Mouse (Mus musculus) thymus, adult 2 months (tissue): Measurements from ENCODE around the gene Cacna1c. TPM values are rescaled to one million over a fixed set of nuclear protein-coding genes. Genes with fewer than 3 reads are reported as not detected.

Source experiments
- DNase-seq: peaks from one replicate; pipeline ENCODE4 v3.0.0; 2021
- H3K27ac ChIP-seq: fragments of 200-500 bp; 2 replicates; pipeline ENCODE4 v1.5.1; 2012; ENCODE audit warnings: low read length, control low read depth; ENCODE audit not compliant: control insufficient read depth, insufficient read depth
- H3K27me3 ChIP-seq: fragments of 200-500 bp; 2 replicates; pipeline ENCODE4 v1.6.1; 2012; ENCODE audit warnings: mild to moderate bottlenecking, low read length, moderate library complexity, mixed read lengths; ENCODE audit not compliant: control insufficient read depth, insufficient read depth
- H3K36me3 ChIP-seq: fragments of 200-500 bp; 2 replicates; pipeline ENCODE4 v1.6.1; 2012; ENCODE audit warnings: mild to moderate bottlenecking, low read length, moderate library complexity; ENCODE audit not compliant: control insufficient read depth, insufficient read depth
- H3K4me1 ChIP-seq: fragments of 200-500 bp; replicated peaks from 2 replicates; pipeline ENCODE4 v1.6.1; 2012; ENCODE audit warnings: low read length; ENCODE audit not compliant: control insufficient read depth, insufficient read depth
- H3K4me3 ChIP-seq: fragments of 200-500 bp; 2 replicates; pipeline ENCODE4 v1.5.1; 2012; ENCODE audit warnings: mild to moderate bottlenecking, low read length, control low read depth, moderate library complexity; ENCODE audit not compliant: control insufficient read depth, insufficient read depth
- CTCF ChIP-seq: fragments of 200-500 bp; IDR thresholded peaks from 2 replicates; pipeline ENCODE4 v1.5.1; 2012; ENCODE audit warnings: mild to moderate bottlenecking, control low read depth, low read length, moderate library complexity, borderline replicate concordance; ENCODE audit not compliant: control insufficient read depth, poor library complexity, insufficient read depth; ENCODE audit errors: extremely low read depth
- POLR2A ChIP-seq: fragments of 200-500 bp; IDR thresholded peaks from 2 replicates; pipeline ENCODE4 v1.6.1; 2012; ENCODE audit warnings: mild to moderate bottlenecking, low read length, control low read depth, moderate library complexity; ENCODE audit not compliant: control insufficient read depth, poor library complexity, insufficient read depth; ENCODE audit errors: extremely low read depth
- WGBS: fragments of 180-500 bp; shearing (Covaris S2); methylation state at CpG from one replicate; pipeline ENCODE4 v1.1.7; 2018; 5-methylcytosine and 5-hydroxymethylcytosine counted together
- polyA plus RNA-seq: library from polyadenylated mRNA; depleted of rRNA; stranded (reverse); fragments of >200 nt; gene quantifications from 2 replicates; pipeline ENCODE4 v1.2.3, GENCODE M21; 2012

The Cacna1c gene
- polyA plus RNA-seq, 1 experiment, result 4.8 TPM

DNA sequence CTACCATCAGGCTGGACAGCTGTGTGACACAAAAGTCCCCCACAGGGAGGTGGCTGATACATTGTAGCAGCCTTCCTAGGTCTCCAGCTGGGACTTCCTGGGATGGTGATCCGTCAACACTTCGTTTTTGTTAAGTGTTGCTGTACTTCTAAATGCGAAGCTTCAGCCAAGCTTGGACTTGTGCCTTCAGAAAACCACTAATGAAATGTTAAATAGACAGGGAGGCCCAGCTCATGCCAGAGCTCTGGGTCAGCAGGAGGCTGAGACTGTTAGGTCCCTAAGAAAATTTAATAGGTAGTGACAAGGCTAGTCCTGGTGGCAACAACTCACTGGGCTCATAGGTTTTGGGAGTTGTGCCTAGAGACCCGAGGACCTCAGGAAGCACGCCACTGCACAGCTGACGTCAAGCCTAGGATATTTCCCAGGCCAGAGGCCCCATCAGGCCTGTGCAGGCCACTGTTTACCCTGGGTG, 370.8 kb downstream of the Cacna1c start:
- TF ChIP-seq POLR2A (no peak), CTCF (no peak)
- Histone ChIP-seq H3K4me1 (no peaks in the 10 kb centered on the region), H3K27ac (no peak overlapping the region), H3K27me3 (no peaks in the 10 kb centered on the region), H3K36me3 (no peaks in the 10 kb centered on the region), H3K4me3 (no peak overlapping the region)
- DNase-seq, result no peak
- 82% methylated on average over 6 of the region's 6 CpGs for WGBS

DNA sequence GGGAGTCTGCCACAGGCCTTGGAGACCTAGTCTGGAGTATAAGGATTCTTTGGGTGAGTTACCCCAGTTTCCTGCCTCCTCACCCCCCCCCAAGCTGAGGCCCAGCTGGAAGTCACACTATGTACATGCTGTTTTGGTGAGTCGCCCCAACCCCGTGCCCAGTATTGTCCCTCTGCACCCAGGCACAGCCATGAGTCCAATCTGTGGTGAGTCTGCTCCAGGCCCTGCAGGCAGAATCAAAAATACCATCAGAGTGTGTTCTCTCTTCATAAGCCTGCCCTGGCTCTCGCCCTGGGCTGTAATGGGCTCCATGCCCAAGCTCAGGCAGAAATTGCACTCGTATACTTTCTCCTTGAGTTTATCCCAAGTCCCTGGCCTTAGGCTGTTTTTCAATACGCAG, 374.7 kb downstream of the Cacna1c start:
- TF ChIP-seq POLR2A (no peak), CTCF (no peak)
- WGBS, result 89% methylated on average over 5 of the region's 5 CpGs
- no peak for DNase-seq
- Histone ChIP-seq H3K4me3 (no peak overlapping the region), H3K27me3 (no peaks in the 10 kb centered on the region), H3K36me3 (no peaks in the 10 kb centered on the region), H3K4me1 (no peaks in the 10 kb centered on the region), H3K27ac (no peak overlapping the region)

- Histone ChIP-seq H3K4me1 (no peaks in the 10 kb centered on the region), H3K36me3 (no peaks in the 10 kb centered on the region), H3K4me3 (no peak overlapping the region), H3K27ac (no peak overlapping the region), H3K27me3 (no peaks in the 10 kb centered on the region)
- no peak for DNase-seq
- TF ChIP-seq POLR2A (no peak), CTCF (no peak)
- WGBS, result 85% methylated on average over 7 of the region's 7 CpGs
Observed at GRCm38 (mm10) chr6:118819657-118820056, 376.6 kb downstream of the Cacna1c start.

GRCm38 (mm10) chr6:118817928-118818503, 378.2 kb downstream of the Cacna1c start:
- no peaks in the 10 kb centered on the region for H3K4me1 ChIP-seq
- no peak overlapping the region for H3K4me3 ChIP-seq
- WGBS, result 69% methylated on average over 5 of the region's 5 CpGs
- H3K27me3 ChIP-seq, result no peaks in the 10 kb centered on the region
- TF ChIP-seq POLR2A, result no peak
- TF ChIP-seq CTCF, result no peak
- DNase-seq, result no peak
- H3K27ac ChIP-seq, result no peak overlapping the region
- H3K36me3 ChIP-seq, result no peaks in the 10 kb centered on the region

- TF ChIP-seq POLR2A (no peak), CTCF (no peak)
- whole genome bisulfite sequencing, result 92% methylated on average over 6 of the region's 6 CpGs
- Histone ChIP-seq H3K27me3 (no peaks in the 10 kb centered on the region), H3K36me3 (no peaks in the 10 kb centered on the region), H3K4me1 (no peaks in the 10 kb centered on the region), H3K4me3 (no peak overlapping the region), H3K27ac (no peak overlapping the region)
- DNase-seq, result no peak
Observed at GRCm38 (mm10) chr6:118816253-118816652, 380.0 kb downstream of the Cacna1c start.

DNA sequence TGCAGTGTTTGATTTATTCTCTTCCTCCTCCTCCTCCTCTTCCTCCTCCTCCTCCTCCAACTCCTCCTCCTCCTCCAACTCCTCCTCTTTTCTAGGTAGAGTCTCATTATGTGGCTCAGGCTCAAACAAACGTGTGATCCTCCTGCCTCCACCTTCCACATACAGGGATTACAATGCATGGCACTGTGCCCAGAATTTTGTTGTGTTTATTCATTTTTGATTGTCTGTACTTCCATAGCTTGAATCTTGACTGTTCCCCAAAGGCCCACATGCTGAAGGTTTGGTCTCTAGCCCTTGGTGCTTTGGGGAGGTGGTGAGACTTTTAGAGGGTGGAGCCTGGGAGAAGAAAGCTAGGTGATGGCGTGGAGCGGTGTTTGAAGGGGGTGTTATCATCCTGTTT, 383.7 kb downstream of the Cacna1c start:
- Histone ChIP-seq H3K4me3 (no peak overlapping the region), H3K27ac (no peak overlapping the region), H3K4me1 (no peaks in the 10 kb centered on the region), H3K27me3 (no peaks in the 10 kb centered on the region), H3K36me3 (no peaks in the 10 kb centered on the region)
- WGBS, result 80% methylated on average over 3 of the region's 3 CpGs
- DNase-seq, result no peak
- TF ChIP-seq CTCF (no peak), POLR2A (no peak)

- WGBS, result 91% methylated on average over 4 of the region's 4 CpGs
- Histone ChIP-seq H3K27ac (no peak overlapping the region), H3K4me1 (no peaks in the 10 kb centered on the region), H3K36me3 (no peaks in the 10 kb centered on the region), H3K4me3 (no peak overlapping the region), H3K27me3 (no peaks in the 10 kb centered on the region)
- DNase-seq, result no peak
- TF ChIP-seq CTCF (no peak), POLR2A (no peak)
Observed at GRCm38 (mm10) chr6:118812007-118812406, 384.2 kb downstream of the Cacna1c start.
